Mouse (Mus musculus): ENCODE data around the gene Dock11. TPM values are rescaled to one million over a fixed set of nuclear protein-coding genes. Genes with fewer than 3 reads are reported as not detected.

Gene Dock11
- polyA plus RNA-seq, 1 experiment from 2014 or later: 14.1 TPM

DNA sequence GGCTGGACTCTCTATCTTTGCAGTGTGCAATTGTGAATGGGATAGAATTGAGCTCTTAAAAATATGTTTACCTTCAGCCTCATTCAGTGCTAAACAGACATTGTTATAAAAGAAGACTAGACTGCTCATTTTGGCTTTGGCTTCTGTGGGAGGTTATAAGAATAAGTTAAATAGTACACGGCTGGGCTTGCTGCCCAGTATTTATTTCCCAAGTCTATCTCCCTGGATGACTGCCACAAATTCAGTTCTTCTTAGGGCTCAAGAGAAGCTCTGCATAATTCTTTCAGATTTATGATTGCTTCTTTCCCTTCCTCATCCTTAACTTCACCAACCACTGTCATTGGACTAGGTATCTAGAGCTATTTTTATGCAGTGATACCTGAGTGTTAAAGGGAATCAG, 158.8 kb downstream of the Dock11 start:
- WGBS: 50% methylated on average over 1 of the region's 1 CpGs
- no peak overlapping the region for H3K4me3 ChIP-seq (replicated peaks)
- no peak for ATAC-seq (ENCODE audit: insufficient read depth, low FRiP score, low read depth)

DNA sequence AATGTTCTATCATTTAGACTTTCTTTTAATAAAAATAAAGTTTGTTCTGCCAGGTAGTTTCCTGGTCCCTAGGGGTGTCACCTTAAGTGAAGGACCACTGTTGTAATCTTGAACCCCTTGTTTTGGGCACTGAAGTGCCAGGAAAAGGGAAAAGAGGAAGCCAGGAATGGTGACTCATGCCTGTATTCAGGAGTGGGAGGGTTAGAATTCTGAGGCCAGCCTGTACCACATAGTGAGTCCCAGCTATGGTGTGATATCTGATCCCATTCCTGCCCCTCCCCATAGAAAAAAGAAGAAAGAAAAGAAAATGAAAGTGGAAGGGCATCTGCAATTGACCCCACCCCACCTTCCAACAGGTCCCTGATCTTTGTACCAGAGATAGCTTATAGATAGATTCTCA, 161.7 kb downstream of the Dock11 start:
- H3K36me3 ChIP-seq: no peaks in the 10 kb centered on the region
- no peak for ATAC-seq (ENCODE audit: insufficient read depth, low FRiP score, low read depth)

More for the DNA sequence above, 158.8 kb downstream of the Dock11 start:
- no peak overlapping the region for H3K4me2 ChIP-seq
- no peak overlapping the region for H3K27ac ChIP-seq
- no peaks in the 10 kb centered on the region for H3K36me3 ChIP-seq
- no peaks in the 10 kb centered on the region for H3K9me3 ChIP-seq
- no peaks in the 10 kb centered on the region for H3K4me1 ChIP-seq
- no peak overlapping the region for H3K9ac ChIP-seq
- H3K27me3 ChIP-seq (replicated peaks): no peaks in the 10 kb centered on the region

DNA sequence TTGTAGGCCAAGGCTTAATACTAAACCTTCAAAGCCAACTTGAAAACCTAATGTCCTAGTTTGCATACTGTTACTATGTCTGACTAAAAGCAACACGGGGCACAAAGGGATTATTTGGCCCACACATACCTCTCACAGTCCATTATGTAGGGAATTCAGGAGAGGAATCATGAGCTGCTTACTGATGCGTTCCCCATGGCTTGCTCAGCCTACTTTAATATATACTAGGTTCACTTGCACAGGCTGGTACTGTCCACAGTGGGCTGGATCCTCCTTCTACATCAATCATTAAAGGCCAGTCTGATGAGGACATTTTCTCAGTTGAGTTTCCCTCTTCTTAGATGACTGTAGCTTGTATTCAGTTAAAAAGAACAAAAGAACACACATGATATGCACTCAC, 185.4 kb downstream of the Dock11 start:
- no peak overlapping the region for H3K9ac ChIP-seq
- H3K4me1 ChIP-seq: no peaks in the 10 kb centered on the region
- no peak overlapping the region for H3K27ac ChIP-seq
- H3K9me3 ChIP-seq: no peaks in the 10 kb centered on the region
- no peaks in the 10 kb centered on the region for H3K27me3 ChIP-seq (replicated peaks)
- ATAC-seq (ENCODE audit: insufficient read depth, low FRiP score, low read depth): no peak
- 74% methylated on average over 2 of the region's 2 CpGs for WGBS
- no peak overlapping the region for H3K4me3 ChIP-seq (replicated peaks)
- H3K36me3 ChIP-seq: no peaks in the 10 kb centered on the region
- H3K4me2 ChIP-seq: no peak overlapping the region

More for the DNA sequence above, 161.7 kb downstream of the Dock11 start:
- Histone ChIP-seq H3K9me3 (no peaks in the 10 kb centered on the region), H3K4me2 (no peak overlapping the region), H3K9ac (no peak overlapping the region), H3K27me3 (replicated peaks) (no peaks in the 10 kb centered on the region), H3K4me1 (no peaks in the 10 kb centered on the region), H3K4me3 (replicated peaks) (no peak overlapping the region), H3K27ac (no peak overlapping the region)

DNA sequence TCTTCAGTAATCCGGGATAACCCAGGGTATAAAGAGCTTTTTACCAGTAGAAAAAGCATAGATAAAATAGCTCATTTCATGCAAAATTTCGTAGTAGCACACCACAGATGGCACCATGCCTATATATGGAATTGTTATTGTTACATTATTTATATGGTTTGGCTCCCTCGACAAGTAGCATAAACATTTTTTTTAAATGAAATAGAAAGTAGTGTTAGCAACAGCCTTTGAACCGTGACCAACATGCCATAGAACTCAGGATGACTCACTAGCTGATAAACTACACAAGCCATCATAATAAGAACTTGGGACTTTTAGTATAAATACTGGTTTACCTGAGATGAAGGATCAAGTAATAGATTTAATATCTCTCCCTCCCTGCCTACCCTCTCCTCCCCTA, 188.5 kb downstream of the Dock11 start:
- ATAC-seq (ENCODE audit: insufficient read depth, low FRiP score, low read depth): no peak; the same call in 1 of the 2 replicates
- Histone ChIP-seq H3K27ac (no peak overlapping the region), H3K4me2 (no peak overlapping the region), H3K9ac (no peak overlapping the region), H3K27me3 (replicated peaks) (no peaks in the 10 kb centered on the region), H3K4me1 (no peaks in the 10 kb centered on the region), H3K4me3 (replicated peaks) (no peak overlapping the region), H3K36me3 (no peaks in the 10 kb centered on the region), H3K9me3 (no peaks in the 10 kb centered on the region)
- 38% methylated on average over 4 of the region's 4 CpGs for WGBS

DNA sequence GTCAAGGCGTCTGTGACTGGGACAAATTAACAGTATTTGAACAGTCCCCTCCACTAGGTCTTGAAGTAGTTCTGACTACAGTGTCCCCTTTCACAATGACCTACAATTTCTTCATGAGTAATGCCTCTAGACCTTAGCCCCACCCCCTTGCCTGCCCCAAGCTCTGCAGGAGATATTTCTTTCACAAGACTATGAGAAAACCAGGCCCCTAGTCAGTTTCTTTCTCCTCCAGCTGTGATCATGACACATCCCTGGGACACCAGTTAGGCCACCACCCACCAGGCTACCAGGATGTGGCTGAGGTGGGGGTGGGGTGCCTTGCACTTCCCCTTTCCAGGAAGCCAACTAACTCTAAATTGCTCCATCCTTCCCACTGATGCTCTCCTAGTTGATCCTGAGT, 194.3 kb downstream of the Dock11 start:
- Histone ChIP-seq H3K36me3 (no peaks in the 10 kb centered on the region), H3K4me2 (no peak overlapping the region), H3K9ac (no peak overlapping the region), H3K9me3 (no peaks in the 10 kb centered on the region), H3K27ac (no peak overlapping the region), H3K4me1 (no peaks in the 10 kb centered on the region), H3K27me3 (replicated peaks) (no peaks in the 10 kb centered on the region), H3K4me3 (replicated peaks) (no peak overlapping the region)
- WGBS: 74% methylated on average over 1 of the region's 1 CpGs
- ATAC-seq (ENCODE audit: insufficient read depth, low FRiP score, low read depth): no peak

DNA sequence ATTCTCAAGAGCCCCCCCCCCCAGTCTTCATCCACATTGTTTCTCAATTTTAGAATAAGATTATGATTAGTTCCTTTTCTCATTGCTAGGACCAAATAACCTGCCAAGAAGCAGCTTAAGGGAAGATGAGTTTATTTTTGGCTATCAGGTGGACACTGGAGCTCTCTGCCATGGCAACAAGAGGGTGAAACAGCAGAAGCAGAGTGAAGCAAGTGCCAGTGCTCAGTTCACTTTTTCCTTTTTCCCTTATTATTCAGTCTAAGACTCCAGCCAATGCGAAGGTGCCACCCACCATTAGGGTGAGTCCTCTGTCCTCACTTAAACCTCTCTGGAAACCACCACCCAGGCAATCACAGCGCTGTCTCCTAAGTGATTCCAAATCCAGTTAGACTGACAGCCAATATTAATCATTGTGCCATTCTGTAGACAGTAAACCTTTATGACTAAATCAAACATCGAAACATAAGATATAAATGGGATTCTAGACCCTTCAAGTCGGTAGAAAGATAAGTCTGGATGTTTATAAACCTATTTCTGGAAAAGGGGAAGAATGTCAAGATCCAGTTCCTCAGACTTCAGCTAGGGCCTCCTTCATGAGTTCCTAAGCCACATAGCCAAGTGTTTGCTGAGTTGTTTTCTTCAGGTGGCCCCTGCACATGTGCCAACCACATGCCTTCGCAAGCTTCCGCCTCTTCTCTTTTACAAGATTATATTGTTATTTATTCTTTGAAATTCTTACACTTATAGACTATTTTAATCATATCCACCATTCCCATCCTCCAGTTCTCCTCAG, 200.0 kb downstream of the Dock11 start:
- no peak for ATAC-seq (ENCODE audit: insufficient read depth, low FRiP score, low read depth)
- H3K27ac ChIP-seq: no peak overlapping the region
- H3K27me3 ChIP-seq (replicated peaks): no peaks in the 10 kb centered on the region
- no peak overlapping the region for H3K4me3 ChIP-seq (replicated peaks)
- no peak overlapping the region for H3K9ac ChIP-seq
- no peak overlapping the region for H3K4me2 ChIP-seq
- H3K4me1 ChIP-seq: no peaks in the 10 kb centered on the region
- 77% methylated on average over 6 of the region's 6 CpGs for WGBS
- H3K9me3 ChIP-seq: no peaks in the 10 kb centered on the region
- H3K36me3 ChIP-seq: no peaks in the 10 kb centered on the region

DNA sequence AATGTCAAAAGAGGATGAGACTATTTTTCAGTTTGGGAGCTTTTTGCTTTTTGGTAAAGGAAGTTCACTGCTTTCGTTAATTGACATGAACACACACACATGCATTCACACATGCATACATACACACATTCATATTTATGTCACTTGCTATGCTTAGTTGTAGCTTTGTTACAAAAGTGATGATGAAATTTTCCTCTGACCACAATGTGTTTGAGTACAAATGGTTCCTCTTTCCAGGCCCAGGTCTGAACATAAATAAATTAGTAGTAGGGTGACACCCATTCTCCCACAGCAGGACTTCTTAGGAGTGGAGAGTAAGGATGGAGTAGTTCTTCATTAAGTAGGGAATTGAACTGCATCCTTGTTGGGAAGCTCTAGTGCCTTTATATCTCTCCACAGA, 212.3 kb downstream of the Dock11 start:
- no peak overlapping the region for H3K4me2 ChIP-seq
- ATAC-seq (ENCODE audit: insufficient read depth, low FRiP score, low read depth): no peak
- no peak overlapping the region for H3K4me3 ChIP-seq (replicated peaks)
- WGBS: 81% methylated on average over 1 of the region's 1 CpGs
- no peaks in the 10 kb centered on the region for H3K4me1 ChIP-seq
- H3K27me3 ChIP-seq (replicated peaks): no peaks in the 10 kb centered on the region
- H3K9me3 ChIP-seq: no peaks in the 10 kb centered on the region
- H3K9ac ChIP-seq: no peak overlapping the region
- no peak overlapping the region for H3K27ac ChIP-seq
- no peaks in the 10 kb centered on the region for H3K36me3 ChIP-seq

DNA sequence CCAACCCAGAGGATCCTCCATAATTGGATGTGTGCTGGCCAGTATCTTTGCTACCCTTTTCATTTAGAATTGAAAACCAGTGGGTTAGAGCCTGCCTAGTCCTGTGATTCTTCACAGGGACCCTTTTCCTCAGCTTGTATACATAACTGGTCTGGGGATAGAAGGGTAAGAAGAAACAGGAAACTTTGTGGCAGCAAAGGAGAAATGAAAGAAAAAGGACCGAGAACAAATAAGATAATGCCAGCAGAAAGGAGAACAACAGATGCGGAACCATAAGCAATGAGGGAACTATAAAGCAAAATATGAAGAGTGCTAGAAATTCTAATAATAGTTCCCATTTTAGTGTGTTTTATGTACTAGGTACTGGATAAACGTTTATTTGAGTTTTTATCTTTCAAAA, 212.7 kb downstream of the Dock11 start:
- no peaks in the 10 kb centered on the region for H3K27me3 ChIP-seq (replicated peaks)
- ATAC-seq (ENCODE audit: insufficient read depth, low FRiP score, low read depth): no peak
- H3K4me1 ChIP-seq: no peaks in the 10 kb centered on the region
- no peaks in the 10 kb centered on the region for H3K9me3 ChIP-seq
- no peak overlapping the region for H3K9ac ChIP-seq
- H3K4me3 ChIP-seq (replicated peaks): no peak overlapping the region
- H3K4me2 ChIP-seq: no peak overlapping the region
- no peaks in the 10 kb centered on the region for H3K36me3 ChIP-seq
- 66% methylated on average over 3 of the region's 3 CpGs for WGBS
- no peak overlapping the region for H3K27ac ChIP-seq

DNA sequence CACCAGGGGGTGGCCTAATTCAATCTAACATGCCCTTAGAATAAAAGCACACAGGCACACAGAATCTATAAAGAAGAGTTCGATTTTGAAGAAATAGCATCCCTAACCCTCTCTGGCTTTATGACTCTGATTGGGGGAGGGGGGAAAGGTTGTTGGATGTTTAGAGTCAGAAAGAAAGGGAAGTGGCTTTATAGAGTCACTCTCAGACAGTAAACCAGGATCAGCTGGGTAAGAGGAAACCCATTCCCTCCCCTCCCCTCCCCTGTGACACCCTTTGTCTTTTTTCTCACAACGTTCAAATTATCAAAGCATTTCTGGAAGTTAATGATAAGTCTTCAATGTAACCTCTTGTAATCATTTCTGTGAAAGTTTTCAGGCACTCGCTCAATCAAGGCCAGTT, 220.0 kb downstream of the Dock11 start:
- no peaks in the 10 kb centered on the region for H3K4me1 ChIP-seq
- H3K4me2 ChIP-seq: no peak overlapping the region
- no peaks in the 10 kb centered on the region for H3K9me3 ChIP-seq
- H3K27ac ChIP-seq: no peak overlapping the region
- no peaks in the 10 kb centered on the region for H3K36me3 ChIP-seq
- H3K27me3 ChIP-seq (replicated peaks): no peaks in the 10 kb centered on the region
- H3K9ac ChIP-seq: no peak overlapping the region
- WGBS: 42% methylated on average over 3 of the region's 3 CpGs
- H3K4me3 ChIP-seq (replicated peaks): no peak overlapping the region
- ATAC-seq (ENCODE audit: insufficient read depth, low FRiP score, low read depth): no peak

DNA sequence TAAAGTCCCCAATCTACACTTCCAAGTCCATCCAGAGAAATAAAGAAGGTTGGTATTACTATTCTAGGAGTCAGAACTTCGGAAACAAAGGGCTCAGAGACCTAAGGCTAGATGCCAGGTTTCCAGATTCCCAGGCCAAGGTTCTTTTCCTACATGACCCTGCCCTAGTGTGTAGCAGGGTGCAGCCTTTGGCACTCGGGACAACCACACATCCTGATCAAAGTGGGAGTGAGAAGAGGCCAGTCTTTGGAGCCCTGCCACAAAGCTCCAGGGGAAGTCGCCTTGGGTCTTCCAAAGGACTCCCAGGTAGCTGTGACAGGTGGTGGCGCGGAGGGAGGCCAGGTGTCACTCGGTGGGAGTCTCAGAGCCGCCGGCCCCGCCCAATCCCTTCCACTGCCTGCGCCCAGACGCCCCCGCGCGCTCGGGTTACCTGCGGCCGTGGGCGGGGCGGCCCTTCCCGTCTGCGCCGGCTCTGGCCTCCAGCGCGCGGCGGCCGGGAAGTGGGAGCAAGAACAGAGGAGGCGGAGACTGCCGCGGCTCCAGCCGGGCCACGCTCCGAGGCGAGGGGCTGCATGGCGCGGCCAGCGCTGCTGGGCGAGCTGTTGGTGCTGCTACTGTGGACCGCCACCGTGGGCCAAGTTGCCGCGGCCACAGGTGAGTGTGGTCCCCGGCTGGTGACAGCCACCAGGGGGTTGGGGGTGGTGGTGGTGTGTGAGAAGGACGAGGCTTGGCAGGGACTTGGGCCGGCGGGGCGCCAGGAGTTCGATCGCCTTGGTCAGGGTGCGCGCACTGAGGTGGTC, 223.2 kb downstream of the Dock11 start, which contains the start of gene Il13ra1:
TSS of gene Il13ra1 (plus strand) at position 489 of the 800 bp plus-strand sequence.
- Histone ChIP-seq H3K27me3 (replicated peaks) (no peaks in the 10 kb centered on the region), H3K4me3 (replicated peaks) (peak within 1 kb of the TSS; percentile 55), H3K4me2 (peak within 1 kb of the TSS; percentile 66), H3K9me3 (no peaks in the 10 kb centered on the region), H3K36me3 (no peaks in the 10 kb centered on the region), H3K9ac (peak within 1 kb of the TSS; percentile 37; the same call in 1 of the 2 replicates), H3K4me1 (no peaks in the 10 kb centered on the region), H3K27ac (no peak within 1 kb of the TSS)
- WGBS: 12% methylated on average over 51 of the region's 51 CpGs
- peak; percentile 87 for ATAC-seq (ENCODE audit: insufficient read depth, low FRiP score, low read depth)

DNA sequence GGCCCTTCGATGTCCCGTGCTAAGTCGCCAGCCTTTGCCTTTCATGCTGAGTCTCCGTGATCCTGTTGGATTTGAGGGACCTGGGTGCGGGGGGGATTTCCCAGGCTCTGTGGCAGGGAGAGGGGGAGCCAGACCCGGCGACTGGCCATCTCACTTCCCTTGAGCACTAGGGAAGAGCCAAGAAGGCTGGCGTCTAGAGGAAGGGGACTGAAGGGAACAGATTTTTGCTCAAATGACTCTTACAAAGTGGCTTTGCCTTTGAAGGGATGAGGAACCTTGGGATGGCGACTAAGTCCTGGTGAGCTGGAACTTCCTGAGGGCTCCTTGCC, 223.8 kb downstream of the Dock11 start:
- Histone ChIP-seq H3K27me3 (replicated peaks) (no peaks in the 10 kb centered on the region), H3K4me3 (replicated peaks) (peak overlapping the region; percentile 55), H3K9me3 (no peaks in the 10 kb centered on the region), H3K9ac (peak overlapping the region; percentile 37; the same call in 1 of the 2 replicates), H3K4me2 (peak overlapping the region; percentile 66), H3K36me3 (no peaks in the 10 kb centered on the region), H3K27ac (no peak overlapping the region), H3K4me1 (no peaks in the 10 kb centered on the region)
- ATAC-seq (ENCODE audit: insufficient read depth, low FRiP score, low read depth): no peak; the same call in 1 of the 2 replicates
- 12% methylated on average over 9 of the region's 9 CpGs for WGBS

DNA sequence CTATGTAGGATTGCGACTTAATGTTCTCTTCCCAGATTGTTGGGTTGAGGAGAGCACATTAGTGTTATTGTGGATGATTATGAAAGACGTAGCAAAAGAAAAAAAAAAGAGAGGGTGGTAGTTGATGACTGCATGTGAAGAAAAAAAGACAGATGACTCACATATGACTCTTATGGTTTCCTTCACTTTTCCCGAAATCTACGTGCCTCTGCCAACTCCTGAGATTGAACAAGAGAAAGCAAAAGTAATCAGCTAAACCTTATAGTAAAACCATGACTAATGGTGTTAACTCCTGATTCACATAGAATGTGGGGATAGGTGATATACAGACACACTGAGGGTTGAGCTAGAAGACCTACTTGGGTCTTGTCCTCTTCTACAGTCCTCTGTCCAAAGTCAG, 226.5 kb downstream of the Dock11 start:
- Histone ChIP-seq H3K27ac (no peak overlapping the region), H3K9ac (no peak overlapping the region), H3K36me3 (no peaks in the 10 kb centered on the region), H3K4me3 (replicated peaks) (no peak overlapping the region), H3K9me3 (no peaks in the 10 kb centered on the region), H3K27me3 (replicated peaks) (no peaks in the 10 kb centered on the region), H3K4me1 (no peaks in the 10 kb centered on the region), H3K4me2 (no peak overlapping the region)
- no peak for ATAC-seq (ENCODE audit: insufficient read depth, low FRiP score, low read depth)
- 77% methylated on average over 4 of the region's 4 CpGs for WGBS
